Mouse (Mus musculus) liver, embryonic 16.5 days (tissue): ENCODE measurements at regions not wholly inside any gene's neighbourhood (a gene's known extent, or its start where the extent isn't known, plus 50 kb on each side); places are given as distances from the start of the nearest gene placed in this dataset. TPM values are rescaled to one million over a fixed set of nuclear protein-coding genes. Genes with fewer than 3 reads are reported as not detected.

Source experiments
- ATAC-seq: fragments of 200-750 bp; cut with Nextera tagmentation; 2 replicates; pipeline ENCODE4 v1.8.0; 2017; ENCODE audit warnings: low read depth, mild to moderate bottlenecking, moderate number of reproducible peaks, moderate library complexity
- H3K27ac ChIP-seq: fragments of 300-500 bp; sonication (generic); 2 replicates; pipeline ENCODE4 v1.5.1; 2014; ENCODE audit warnings: mild to moderate bottlenecking, low read length
- H3K27me3 ChIP-seq: fragments of 300-500 bp; sonication (generic); 2 replicates; pipeline ENCODE4 v1.6.1; 2014; ENCODE audit warnings: low read depth, low read length, mixed read lengths; ENCODE audit not compliant: control insufficient read depth, insufficient read depth
- H3K36me3 ChIP-seq: fragments of 300-500 bp; sonication (generic); 2 replicates; pipeline ENCODE4 v1.6.1; 2014; ENCODE audit warnings: mild to moderate bottlenecking; ENCODE audit not compliant: control insufficient read depth, insufficient read depth
- H3K4me1 ChIP-seq: fragments of 300-500 bp; sonication (generic); 2 replicates; pipeline ENCODE4 v1.6.1; 2014; ENCODE audit warnings: low read depth, low read length, mixed read lengths; ENCODE audit not compliant: control insufficient read depth
- H3K4me2 ChIP-seq: fragments of 300-500 bp; sonication (generic); 2 replicates; pipeline ENCODE4 v1.6.1; 2014; ENCODE audit warnings: low read depth, low read length, mixed read lengths
- H3K4me3 ChIP-seq: fragments of 300-500 bp; sonication (generic); 2 replicates; pipeline ENCODE4 v1.5.1; 2014; ENCODE audit warnings: low read depth, mild to moderate bottlenecking, low read length
- H3K9ac ChIP-seq: fragments of 300-500 bp; sonication (generic); 2 replicates; pipeline ENCODE4 v1.6.1; 2014; ENCODE audit warnings: low read depth, low read length
- H3K9me3 ChIP-seq: fragments of 300-500 bp; sonication (generic); replicated peaks from 2 replicates; pipeline ENCODE4 v1.6.1; 2016; ENCODE audit warnings: low read length; ENCODE audit not compliant: control insufficient read depth
- whole genome bisulfite sequencing: fragments of 180-500 bp; shearing (Covaris S2); extraction: QIAGEN DNeasy Blood & Tissue Kit; methylation state at CpG from one replicate; pipeline ENCODE4 v1.1.7; 2014; ENCODE audit not compliant: insufficient replicate concordance; 5-methylcytosine and 5-hydroxymethylcytosine counted together
- microRNA-seq: library from miRNA; unstranded; fragments of <30 nt; microRNA quantifications from one replicate; pipeline ENCODE4, GENCODE M21; 2016

DNA sequence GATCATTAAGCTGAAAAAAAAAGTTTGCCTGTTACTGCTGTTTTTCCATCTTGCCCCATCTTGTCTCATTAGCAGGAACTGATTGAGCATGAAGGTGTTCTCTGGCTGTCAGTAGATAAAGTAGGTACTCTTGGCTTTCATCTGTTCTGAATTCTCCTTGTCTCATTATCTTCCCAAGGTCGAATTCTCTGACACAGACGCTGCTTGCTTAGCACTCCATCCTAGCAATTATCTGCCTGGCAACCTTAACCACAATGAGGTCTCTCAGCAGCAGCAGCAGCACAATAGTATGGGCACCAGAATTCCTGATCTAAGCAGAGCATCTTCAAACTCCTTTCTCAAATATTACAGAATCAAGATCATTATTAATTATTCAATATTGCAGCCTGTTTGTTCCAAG lies 52.3 kb upstream of the Cypt12 start:
- no peaks in the 10 kb centered on the region for H3K27me3 ChIP-seq
- H3K9me3 ChIP-seq = no peaks in the 10 kb centered on the region
- H3K9ac ChIP-seq = no peak overlapping the region
- H3K4me3 ChIP-seq = no peak overlapping the region
- 17% methylated on average over 2 of the region's 2 CpGs for WGBS
- ATAC-seq = no peak
- H3K36me3 ChIP-seq = no peaks in the 10 kb centered on the region
- H3K4me1 ChIP-seq = no peaks in the 10 kb centered on the region
- no peak overlapping the region for H3K27ac ChIP-seq
- no peak overlapping the region for H3K4me2 ChIP-seq

DNA sequence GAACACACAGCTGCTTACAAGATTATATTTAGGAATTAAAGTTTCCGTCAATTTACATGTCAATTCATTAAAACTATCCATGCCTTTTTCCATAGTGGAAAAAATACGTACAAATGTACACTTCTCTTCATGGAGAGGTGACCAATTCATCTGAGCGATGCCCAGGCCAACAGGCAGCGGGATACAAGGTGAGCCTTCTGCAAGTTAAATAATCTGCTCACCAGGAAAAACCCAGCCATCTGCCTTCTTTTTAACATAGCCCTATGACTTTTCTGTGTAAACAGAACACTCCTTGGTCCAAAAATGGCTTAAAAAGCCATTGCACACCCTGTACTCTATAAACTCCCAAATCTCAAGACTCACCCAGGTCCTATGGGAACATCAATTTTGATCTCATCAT lies 51.5 kb upstream of the Cypt12 start:
- no peak overlapping the region for H3K4me3 ChIP-seq
- no peaks in the 10 kb centered on the region for H3K36me3 ChIP-seq
- no peak overlapping the region for H3K27ac ChIP-seq
- no peaks in the 10 kb centered on the region for H3K4me1 ChIP-seq
- 65% methylated on average over 4 of the region's 4 CpGs for whole genome bisulfite sequencing
- no peaks in the 10 kb centered on the region for H3K9me3 ChIP-seq
- no peak overlapping the region for H3K4me2 ChIP-seq
- H3K27me3 ChIP-seq = no peaks in the 10 kb centered on the region
- no peak overlapping the region for H3K9ac ChIP-seq
- no peak for ATAC-seq

Small RNAs in the stretch of these regions (microRNA-seq; reads per million reads assigned to microRNA genes)
- not detected for gene Mir124a-2
